Mouse (Mus musculus) layer of hippocampus, adult 2 months (tissue): ENCODE measurements at regions not wholly inside any gene's neighbourhood (a gene's known extent, or its start where the extent isn't known, plus 50 kb on each side); places are given as distances from the start of the nearest gene placed in this dataset.

Experiments used
- DNase-seq, 2 experiments: peaks; one replicate each; pipeline ENCODE4 v3.0.0; 2022; ENCODE audit warnings: low spot score in 2 of 2
- H3K27ac ChIP-seq: fragments of 200-600 bp; 2 replicates; pipeline ENCODE4 v1.8.1; 2022
- H3K4me3 ChIP-seq: fragments of 200-600 bp; 2 replicates; pipeline ENCODE4 v1.8.1; 2022; ENCODE audit warnings: mild to moderate bottlenecking
- CTCF ChIP-seq: fragments of 200-600 bp; conservative IDR thresholded peaks from 2 replicates; pipeline ENCODE4 v1.8.1; 2022; ENCODE audit warnings: antibody characterized with exemption, mild to moderate bottlenecking, moderate library complexity

DNA sequence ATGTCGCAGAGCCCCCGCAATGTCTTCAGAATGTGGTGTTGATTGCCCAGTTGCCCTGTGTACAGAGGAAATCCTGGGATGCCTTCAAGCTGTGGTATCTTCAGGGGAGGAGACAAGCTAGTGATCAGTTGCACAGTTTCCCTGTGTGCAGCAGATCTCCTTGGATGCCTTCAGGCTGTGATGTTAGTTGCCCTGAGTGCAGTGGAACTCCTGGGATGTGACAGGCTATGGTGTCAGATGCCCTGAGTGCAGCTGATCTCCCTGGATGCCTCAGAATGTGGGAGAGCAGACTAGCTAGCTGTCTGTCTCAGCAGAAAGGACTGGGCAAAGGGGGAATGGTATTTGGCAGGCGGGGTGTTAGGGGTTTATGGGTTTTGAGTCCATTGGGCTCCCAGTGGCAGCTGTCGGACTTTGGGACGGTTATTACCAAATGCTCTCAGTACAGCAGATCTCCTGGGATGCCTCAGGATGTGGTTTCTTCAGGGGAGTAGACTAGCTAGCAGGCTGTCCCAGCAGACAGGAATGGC lies 1110.1 kb upstream of the Nr2f1 start:
- no peak for DNase-seq
- TF ChIP-seq CTCF: no peak
- no peak overlapping the region for H3K27ac ChIP-seq
- no peak overlapping the region for H3K4me3 ChIP-seq

DNA sequence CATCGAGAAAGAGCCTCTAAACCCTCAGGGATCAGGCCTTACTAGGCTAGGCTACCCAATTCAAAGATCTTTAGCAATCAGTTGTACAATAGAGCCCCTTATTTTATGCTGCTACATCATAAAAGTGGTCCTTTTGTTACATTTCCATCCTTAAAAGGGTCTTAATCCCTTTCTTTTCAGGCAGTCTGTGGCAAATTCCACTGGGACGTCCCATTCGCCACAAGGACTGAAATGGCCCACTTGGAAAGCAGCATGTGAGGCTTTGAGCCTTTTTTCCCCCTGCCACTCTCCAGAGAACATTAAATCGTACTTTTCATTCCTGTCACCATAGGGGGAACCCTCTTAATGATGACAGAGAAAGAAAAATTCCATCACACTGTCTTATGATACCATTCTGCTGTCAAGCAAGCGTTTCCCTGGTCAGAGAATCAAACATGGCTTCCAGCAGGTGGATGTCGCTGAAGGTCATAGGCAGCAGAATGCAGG lies 1097.7 kb upstream of the Nr2f1 start:
- no peak for TF ChIP-seq CTCF
- no peak for DNase-seq
- no peak overlapping the region for H3K27ac ChIP-seq
- no peak overlapping the region for H3K4me3 ChIP-seq

DNA sequence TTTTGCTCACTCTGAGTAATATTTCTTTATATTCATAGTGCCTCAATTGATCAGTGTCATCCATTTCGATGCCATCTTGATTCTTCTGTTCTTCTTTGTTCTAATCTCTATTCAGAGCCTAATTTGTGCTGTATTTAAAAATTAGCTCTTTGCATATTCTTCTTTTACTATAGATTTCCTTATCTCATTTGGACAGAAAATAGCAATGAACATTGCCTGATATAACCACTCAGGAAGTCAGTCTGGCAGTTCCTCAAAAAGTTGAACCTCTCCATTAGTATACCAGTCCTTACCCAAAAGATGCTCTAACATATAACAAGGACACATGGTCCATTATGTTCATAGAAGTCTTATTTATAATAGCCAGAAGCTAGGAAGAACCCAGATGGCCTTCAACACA lies 1088.5 kb upstream of the Nr2f1 start:
- no peak for DNase-seq

DNA sequence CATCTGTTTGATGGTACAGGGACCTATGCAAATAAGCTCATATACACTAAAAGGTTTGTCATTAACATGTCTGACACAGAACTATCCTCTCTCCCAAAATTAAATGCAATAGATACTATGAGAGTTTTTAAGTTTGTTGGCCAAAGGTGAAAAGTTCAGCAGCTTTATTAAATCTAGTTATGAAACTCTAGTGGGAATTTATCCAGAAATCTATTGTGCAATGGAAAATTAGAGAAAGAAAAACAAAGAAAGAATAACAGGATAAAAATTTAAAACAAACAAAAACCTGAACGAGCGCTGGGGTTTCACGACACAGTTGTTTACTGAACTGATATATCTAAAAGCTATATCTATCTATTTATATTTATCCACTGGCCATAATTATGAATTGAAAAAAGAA lies 1086.6 kb upstream of the Nr2f1 start:
- no peak overlapping the region for H3K4me3 ChIP-seq
- no peak for TF ChIP-seq CTCF
- H3K27ac ChIP-seq: no peak overlapping the region
- DNase-seq: no peak

More for the DNA sequence above, 1088.5 kb upstream of the Nr2f1 start:
- H3K27ac ChIP-seq: no peak overlapping the region
- no peak overlapping the region for H3K4me3 ChIP-seq
- TF ChIP-seq CTCF: no peak

DNA sequence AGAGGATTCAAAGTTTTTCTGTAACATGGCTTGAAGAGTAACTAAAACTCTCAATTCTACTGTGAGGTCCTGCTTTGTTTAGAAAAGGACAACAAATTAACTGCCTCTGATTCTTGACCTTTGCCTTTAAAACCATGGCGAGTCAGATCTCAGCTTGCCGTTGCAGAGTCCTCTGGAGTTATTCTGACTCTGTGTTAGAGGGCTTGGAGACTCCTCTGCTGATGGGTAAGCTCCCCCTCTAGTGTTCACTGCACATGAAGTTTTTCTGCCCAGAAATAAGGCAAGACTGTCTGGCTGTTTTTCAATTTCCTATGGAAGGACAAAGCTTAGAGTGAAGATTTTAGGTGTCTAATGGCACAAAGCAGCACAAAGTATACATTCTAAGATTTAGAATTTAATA lies 1085.9 kb upstream of the Nr2f1 start:
- TF ChIP-seq CTCF: peak; percentile 70
- Histone ChIP-seq H3K4me3 (no peak overlapping the region), H3K27ac (no peak overlapping the region)
- peak in 1 of 2 experiments; percentile 2 for DNase-seq

DNA sequence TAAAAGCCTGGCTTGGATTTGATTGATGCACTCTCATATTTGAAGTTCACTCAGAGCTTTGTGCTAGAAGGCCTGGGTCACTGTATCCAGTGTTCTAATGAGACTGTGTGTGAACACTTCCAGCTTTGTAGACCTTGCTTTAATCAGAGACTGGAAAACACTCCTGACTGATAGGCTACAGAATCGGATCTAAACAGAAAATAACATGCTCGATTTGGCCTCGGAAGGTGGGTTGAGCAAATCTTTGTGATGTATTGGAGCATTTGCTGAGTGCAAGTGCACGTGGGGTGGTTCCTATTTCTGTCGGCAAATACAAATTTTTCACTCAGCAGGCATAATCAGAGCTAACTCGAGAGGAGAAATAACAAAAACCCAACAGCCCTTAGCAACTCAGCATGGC lies 1078.2 kb upstream of the Nr2f1 start:
- DNase-seq: no peak
- Histone ChIP-seq H3K27ac (no peak overlapping the region), H3K4me3 (no peak overlapping the region)
- no peak for TF ChIP-seq CTCF

DNA sequence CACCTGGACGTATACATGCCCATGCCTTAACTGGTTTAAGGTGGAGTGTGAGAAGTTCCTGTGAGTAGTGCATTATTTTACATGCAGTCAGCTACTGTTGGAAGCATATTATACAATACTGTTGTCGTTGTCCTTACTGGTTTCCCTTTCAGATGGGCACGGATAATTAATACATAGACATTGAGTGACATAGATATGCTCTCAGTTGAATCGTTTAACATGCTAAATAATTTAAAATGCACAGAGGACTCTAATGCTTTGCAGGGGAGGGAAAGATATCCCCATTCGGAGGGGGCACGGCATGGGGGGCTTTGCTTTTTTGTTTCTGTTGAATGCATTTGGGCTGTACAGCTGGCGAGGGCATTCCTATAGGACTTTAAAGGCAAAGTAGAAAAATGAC lies 1077.8 kb upstream of the Nr2f1 start:
- H3K27ac ChIP-seq: no peak overlapping the region
- TF ChIP-seq CTCF: no peak
- DNase-seq: no peak
- no peak overlapping the region for H3K4me3 ChIP-seq

DNA sequence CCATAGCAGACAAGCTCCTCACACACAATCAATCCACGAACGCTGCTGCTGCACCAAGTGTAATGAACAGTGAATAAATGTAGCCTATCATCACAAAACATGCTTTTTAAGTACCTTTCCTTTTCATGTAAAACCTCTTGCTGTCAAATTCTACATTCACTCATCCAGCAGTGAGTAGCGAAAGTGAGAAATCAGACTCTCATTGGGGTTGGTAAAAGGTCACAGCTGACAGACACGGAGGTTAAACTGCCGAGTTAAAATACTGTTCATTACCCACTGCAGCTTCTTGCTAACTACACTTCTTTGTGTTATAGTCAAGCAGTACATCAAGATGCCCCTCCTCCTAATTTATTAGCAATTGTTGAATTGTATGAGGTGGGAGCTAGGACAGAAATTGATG lies 1055.8 kb upstream of the Nr2f1 start:
- no peak for TF ChIP-seq CTCF
- DNase-seq: no peak
- Histone ChIP-seq H3K27ac (no peak overlapping the region), H3K4me3 (no peak overlapping the region)

DNA sequence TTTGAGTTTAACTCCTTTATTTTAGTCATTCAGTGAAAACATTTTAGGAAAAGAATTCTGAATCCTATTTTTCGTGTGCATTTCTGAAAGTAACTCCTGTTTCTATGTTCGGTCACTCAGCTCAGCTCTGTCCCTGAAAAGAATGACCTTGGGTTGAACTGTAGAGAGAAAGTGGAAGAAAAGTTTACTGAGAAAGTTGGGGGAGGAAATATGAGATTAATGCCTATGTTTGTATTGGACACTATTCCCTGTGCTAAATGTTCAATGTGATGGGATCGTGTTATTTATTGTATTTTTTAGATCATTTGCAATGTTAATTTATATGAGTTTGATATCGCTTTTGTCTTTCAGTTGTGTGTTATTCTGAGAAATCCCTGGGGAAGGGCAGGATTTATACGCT lies 1052.8 kb upstream of the Nr2f1 start:
- H3K4me3 ChIP-seq: no peak overlapping the region
- TF ChIP-seq CTCF: no peak
- H3K27ac ChIP-seq: no peak overlapping the region
- DNase-seq: no peak

DNA sequence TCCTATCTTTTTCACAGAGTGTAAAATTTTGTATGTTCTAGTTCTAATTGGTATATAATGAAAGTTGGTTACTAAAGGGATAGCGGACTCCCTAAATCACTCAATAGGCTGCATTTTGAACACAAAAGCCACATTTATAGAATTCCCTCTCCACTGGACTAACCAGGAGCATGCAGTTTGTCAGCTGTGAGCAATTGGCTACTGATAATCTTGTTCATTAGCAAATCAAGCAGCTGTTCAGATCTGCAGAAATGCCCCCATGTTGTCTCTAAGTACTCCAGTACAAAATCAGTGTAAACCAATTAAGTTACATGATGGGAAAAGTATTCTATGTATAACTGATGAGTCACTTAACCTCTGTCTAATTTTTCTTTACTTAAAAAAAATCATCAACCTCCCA lies 1051.7 kb upstream of the Nr2f1 start:
- TF ChIP-seq CTCF: no peak
- DNase-seq: no peak
- no peak overlapping the region for H3K27ac ChIP-seq
- H3K4me3 ChIP-seq: no peak overlapping the region
